Mouse (Mus musculus) heart, postnatal 0 days (tissue): ENCODE measurements around the gene Rgs6. TPM values are rescaled to one million over a fixed set of nuclear protein-coding genes. Genes with fewer than 3 reads are reported as not detected.

Experiments
- ATAC-seq: fragments of 200-750 bp; cut with Nextera tagmentation; 2 replicates; pipeline ENCODE4 v1.8.0; 2017; ENCODE audit warnings: low read depth, moderate number of reproducible peaks, moderate library complexity; ENCODE audit not compliant: insufficient read depth
- DNase-seq: peaks from one replicate; pipeline ENCODE4 v3.0.0-alpha.2; 2016; ENCODE audit warnings: low spot score
- H3K27ac ChIP-seq: fragments of 300-500 bp; sonication (generic); 2 replicates; pipeline ENCODE4 v1.5.1; 2014; ENCODE audit warnings: low read depth, mild to moderate bottlenecking
- H3K27me3 ChIP-seq: fragments of 300-500 bp; sonication (generic); 2 replicates; pipeline ENCODE4 v1.6.1; 2014; ENCODE audit warnings: low read length, mixed read lengths; ENCODE audit not compliant: control insufficient read depth, insufficient read depth
- H3K36me3 ChIP-seq: fragments of 300-500 bp; sonication (generic); replicated peaks from 2 replicates; pipeline ENCODE4 v1.6.1; 2014; ENCODE audit warnings: low read length, mixed read lengths; ENCODE audit not compliant: control insufficient read depth, insufficient read depth
- H3K4me1 ChIP-seq: fragments of 300-500 bp; sonication (generic); 2 replicates; pipeline ENCODE4 v1.6.1; 2014; ENCODE audit warnings: antibody characterized with exemption; ENCODE audit not compliant: control insufficient read depth, insufficient read depth
- H3K4me2 ChIP-seq: fragments of 300-500 bp; sonication (generic); 2 replicates; pipeline ENCODE4 v1.6.1; 2014; ENCODE audit warnings: low read depth, mild to moderate bottlenecking, low read length, moderate library complexity
- H3K4me3 ChIP-seq: fragments of 300-500 bp; sonication (generic); 2 replicates; pipeline ENCODE4 v1.5.1; 2014; ENCODE audit warnings: low read depth, low read length
- H3K9ac ChIP-seq: fragments of 300-500 bp; sonication (generic); replicated peaks from 2 replicates; pipeline ENCODE4 v1.6.1; 2014; ENCODE audit warnings: low read depth, low read length, mixed read lengths
- H3K9me3 ChIP-seq: fragments of 300-500 bp; sonication (generic); replicated peaks from 2 replicates; pipeline ENCODE4 v1.6.1; 2016; ENCODE audit warnings: low read length; ENCODE audit not compliant: control insufficient read depth
- CTCF ChIP-seq: IDR thresholded peaks from 2 replicates; pipeline ENCODE4 v1.5.1; 2016; ENCODE audit warnings: antibody characterized with exemption, control low read depth, low read depth
- EP300 ChIP-seq: IDR thresholded peaks from 2 replicates; pipeline ENCODE4 v1.6.1; 2016; ENCODE audit warnings: antibody characterized with exemption, low read depth
- WGBS: fragments of 180-500 bp; shearing (Covaris S2); extraction: QIAGEN DNeasy Blood & Tissue Kit; methylation state at CpG from one replicate; pipeline ENCODE4 v1.1.7; 2014; 5-methylcytosine and 5-hydroxymethylcytosine counted together
- polyA plus RNA-seq: library from polyadenylated mRNA; unstranded; fragments of >200 nt; fragmentation: Nextera tagmentation; extraction: Ambion mirVana; gene quantifications from 2 replicates; pipeline ENCODE4 v1.2.1, GENCODE M21; 2015
- total RNA-seq: library from RNA; depleted of rRNA; stranded (reverse); fragments of >200 nt; gene quantifications from 2 replicates; pipeline ENCODE4 v1.2.3, GENCODE M21; 2014; ENCODE audit warnings: low replicate concordance

Rgs6 gene
- total and polyA plus RNA-seq, 2 experiments from 2014 or later, result 12.1 to 16.5 TPM

DNA sequence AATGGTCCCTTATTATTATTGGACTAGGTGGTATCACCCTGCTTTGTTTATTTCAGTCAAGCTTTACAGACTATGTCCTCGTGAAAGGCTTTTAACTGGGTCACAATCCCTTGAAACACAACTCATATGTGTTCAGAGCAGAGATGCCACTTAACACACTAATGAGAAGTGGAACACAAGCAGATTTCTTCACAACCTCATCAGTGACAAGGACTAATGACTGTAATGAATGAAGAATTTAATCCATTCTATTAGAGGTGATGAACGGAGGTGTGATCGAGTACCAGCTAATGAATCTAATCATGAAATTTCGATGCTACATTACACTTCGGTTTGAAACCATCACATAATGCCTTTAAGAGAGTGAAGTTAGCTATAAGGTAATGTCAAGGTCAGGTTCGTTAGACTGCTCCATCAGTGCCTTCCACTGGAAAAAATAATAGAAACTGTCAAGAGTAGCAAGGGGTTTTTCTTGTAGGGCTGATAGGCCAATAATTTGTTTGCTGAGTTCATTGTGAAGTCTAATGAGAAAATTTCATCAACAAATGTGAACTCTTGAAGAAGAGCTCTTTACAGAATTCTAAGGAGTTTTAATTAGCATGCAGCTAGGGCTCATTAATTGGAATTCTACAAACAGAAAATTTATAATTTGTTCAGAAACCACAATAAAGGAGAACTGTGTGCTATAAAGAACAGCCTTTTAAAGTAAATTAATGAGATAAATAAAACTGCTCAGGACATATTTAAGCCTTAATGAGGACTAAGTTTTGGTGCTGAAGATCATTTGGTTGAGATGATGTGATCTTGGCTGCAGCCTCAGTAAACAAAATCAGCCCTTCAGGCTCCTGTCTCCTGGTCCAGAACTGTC, 307.1 kb downstream of the Rgs6 start:
- no peaks in the 10 kb centered on the region for H3K4me1 ChIP-seq
- ATAC-seq (no peak), DNase-seq (no peak)
- H3K4me2 ChIP-seq, result no peak overlapping the region
- H3K36me3 ChIP-seq, result no peaks in the 10 kb centered on the region
- TF ChIP-seq EP300 (no peak), CTCF (no peak)
- no peaks in the 10 kb centered on the region for H3K9me3 ChIP-seq
- no peak overlapping the region for H3K27ac ChIP-seq
- H3K27me3 ChIP-seq, result no peaks in the 10 kb centered on the region
- no peak overlapping the region for H3K9ac ChIP-seq
- H3K4me3 ChIP-seq, result no peak overlapping the region
- WGBS, result 84% methylated on average over 6 of the region's 6 CpGs

DNA sequence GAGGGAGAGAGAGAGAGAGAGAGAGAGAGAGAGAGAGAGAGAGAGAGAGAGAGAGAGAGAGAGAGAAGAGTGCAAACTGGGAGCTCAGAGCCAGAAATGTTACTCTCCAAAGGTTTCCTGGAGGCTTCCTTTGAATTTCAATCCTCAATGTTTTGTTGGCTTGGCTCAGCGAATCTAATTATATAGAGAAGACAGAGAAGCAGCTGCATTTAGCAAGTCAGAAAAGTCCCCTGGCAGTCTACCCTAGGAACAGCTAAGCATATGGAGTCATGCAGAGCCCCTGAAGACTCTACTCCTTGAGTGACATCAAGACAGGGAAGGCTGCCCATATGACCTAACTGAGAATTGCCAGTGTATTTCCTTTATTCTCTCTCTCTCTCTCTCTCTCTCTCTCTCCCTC, 317.7 kb downstream of the Rgs6 start:
- DNase-seq (no peak), ATAC-seq (no peak)
- Histone ChIP-seq H3K27me3 (no peaks in the 10 kb centered on the region), H3K9ac (no peak overlapping the region), H3K4me2 (no peak overlapping the region), H3K9me3 (no peaks in the 10 kb centered on the region), H3K4me1 (no peaks in the 10 kb centered on the region), H3K36me3 (no peaks in the 10 kb centered on the region), H3K4me3 (no peak overlapping the region), H3K27ac (no peak overlapping the region)
- TF ChIP-seq EP300, result no peak
- TF ChIP-seq CTCF, result no peak
- WGBS, result 68% methylated on average over 1 of the region's 1 CpGs

DNA sequence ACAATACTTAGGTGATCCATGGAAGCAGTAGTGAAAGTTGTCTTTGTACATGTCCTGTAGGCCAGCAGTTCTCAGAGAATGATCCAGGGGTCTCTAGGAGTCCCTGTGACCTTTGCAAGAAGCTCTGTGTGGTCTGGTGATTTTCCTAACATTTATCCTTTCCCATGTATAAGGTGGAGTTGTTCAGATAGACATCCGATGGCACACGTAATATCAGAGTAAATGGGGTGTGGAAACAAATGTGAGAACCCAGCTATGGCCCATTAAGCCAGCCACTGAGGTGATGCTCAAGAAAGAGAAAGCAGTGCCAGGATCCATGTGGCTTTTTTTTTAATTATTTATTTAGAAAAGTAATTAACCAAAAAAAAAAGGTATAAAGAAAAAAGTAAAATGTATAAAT, 322.8 kb downstream of the Rgs6 start:
- Histone ChIP-seq H3K9me3 (no peaks in the 10 kb centered on the region), H3K27ac (no peak overlapping the region), H3K4me2 (no peak overlapping the region), H3K4me1 (no peaks in the 10 kb centered on the region), H3K27me3 (no peaks in the 10 kb centered on the region), H3K36me3 (no peaks in the 10 kb centered on the region), H3K9ac (no peak overlapping the region), H3K4me3 (no peak overlapping the region)
- ATAC-seq (no peak), DNase-seq (no peak)
- TF ChIP-seq EP300, result no peak
- TF ChIP-seq CTCF, result no peak
- 95% methylated on average over 2 of the region's 2 CpGs for WGBS

DNA sequence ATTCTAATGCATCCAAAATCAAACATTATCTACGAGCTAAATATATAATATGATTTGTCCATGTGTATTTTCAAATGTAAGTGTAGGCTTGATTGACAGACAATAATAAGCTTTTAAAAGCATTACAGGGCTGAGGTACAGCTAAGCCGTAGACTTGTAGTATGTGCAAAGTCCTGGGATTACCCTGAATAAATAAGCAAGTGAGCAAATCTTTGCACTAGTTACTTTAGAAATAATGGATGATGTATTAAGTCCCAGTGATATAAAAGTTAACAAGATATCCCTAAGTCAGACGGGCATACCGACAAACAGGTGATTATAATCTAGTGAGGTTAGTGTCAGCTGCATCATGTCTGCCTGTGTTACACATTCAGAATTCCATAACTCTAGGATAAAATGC, 326.0 kb downstream of the Rgs6 start:
- Histone ChIP-seq H3K9ac (no peak overlapping the region), H3K4me2 (no peak overlapping the region), H3K36me3 (no peaks in the 10 kb centered on the region), H3K9me3 (no peaks in the 10 kb centered on the region), H3K4me1 (no peaks in the 10 kb centered on the region), H3K27ac (no peak overlapping the region), H3K27me3 (no peaks in the 10 kb centered on the region), H3K4me3 (no peak overlapping the region)
- TF ChIP-seq EP300 (no peak), CTCF (no peak)
- ATAC-seq, result no peak
- no peak for DNase-seq
- 75% methylated on average over 4 of the region's 4 CpGs for WGBS

DNA sequence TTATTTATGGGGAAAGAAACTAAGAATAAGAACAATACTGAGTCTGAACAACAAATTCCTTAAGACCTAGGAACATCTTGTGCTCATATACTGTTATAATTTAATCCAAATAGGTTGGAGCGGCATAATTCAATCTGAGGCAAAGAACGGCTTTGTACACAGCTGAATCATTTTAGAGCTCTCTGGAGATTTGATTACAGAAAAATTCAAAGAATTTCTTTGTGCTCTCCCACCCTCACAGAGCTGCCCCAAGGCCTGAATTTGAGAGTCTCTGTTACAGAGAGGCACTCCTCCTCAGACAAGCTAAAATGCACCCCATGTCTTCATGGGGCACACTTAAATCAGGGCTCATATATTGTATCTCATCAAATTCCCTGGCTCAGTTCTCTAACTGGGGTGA, 332.1 kb downstream of the Rgs6 start:
- Histone ChIP-seq H3K36me3 (no peaks in the 10 kb centered on the region), H3K4me1 (peaks cover 10% of the 10 kb centered on the region; the same call in 1 of the 2 replicates), H3K9me3 (no peaks in the 10 kb centered on the region), H3K27ac (no peak overlapping the region; the same call in 1 of the 2 replicates), H3K9ac (no peak overlapping the region), H3K27me3 (no peaks in the 10 kb centered on the region), H3K4me3 (no peak overlapping the region), H3K4me2 (no peak overlapping the region)
- ATAC-seq (no peak), DNase-seq (peak; percentile 28)
- TF ChIP-seq EP300, result no peak
- no peak for TF ChIP-seq CTCF
- 17% methylated on average over 2 of the region's 2 CpGs for WGBS
